Mouse (Mus musculus) heart, adult 9 months (tissue): ENCODE measurements at regions not wholly inside any gene's neighbourhood (a gene's known extent, or its start where the extent isn't known, plus 50 kb on each side); places are given as distances from the start of the nearest gene placed in this dataset.

Experiments
- DNase-seq, 2 experiments: peaks; one replicate each; pipeline ENCODE4 v3.0.0; 2022; ENCODE audit warnings: low spot score in 2 of 2

GRCm38 (mm10) chr4:31493087-31493511, 470.8 kb upstream of the Map3k7 start:
- DNase-seq, result no peak

- DNase-seq, result no peak
Measured at GRCm38 (mm10) chr4:31499888-31500287, 464.0 kb upstream of the Map3k7 start.

GRCm38 (mm10) chr4:31500432-31500831, 463.5 kb upstream of the Map3k7 start:
- DNase-seq, result no peak

GRCm38 (mm10) chr4:31525638-31526207, 438.2 kb upstream of the Map3k7 start:
- DNase-seq, result no peak

- no peak for DNase-seq
Measured at GRCm38 (mm10) chr4:31536811-31537210, 427.1 kb upstream of the Map3k7 start.

- no peak for DNase-seq
Measured at GRCm38 (mm10) chr4:31553780-31554394, 410.0 kb upstream of the Map3k7 start.

GRCm38 (mm10) chr4:31555077-31555476, 408.8 kb upstream of the Map3k7 start:
- DNase-seq, result no peak

GRCm38 (mm10) chr4:31557261-31557660, 406.6 kb upstream of the Map3k7 start:
- no peak for DNase-seq

- DNase-seq, result no peak
Measured at GRCm38 (mm10) chr4:31560305-31560704, 403.6 kb upstream of the Map3k7 start.

- DNase-seq, result no peak
Measured at GRCm38 (mm10) chr4:31561183-31561582, 402.7 kb upstream of the Map3k7 start.

- DNase-seq, result peak in 1 of 2 experiments; percentile 14
Measured at GRCm38 (mm10) chr4:31561823-31562222, 402.1 kb upstream of the Map3k7 start.

- DNase-seq, result peak; percentile 5 to 6
Measured at GRCm38 (mm10) chr4:31566158-31566557, 397.7 kb upstream of the Map3k7 start.

- DNase-seq, result no peak
Measured at GRCm38 (mm10) chr4:31566834-31567233, 397.1 kb upstream of the Map3k7 start.

GRCm38 (mm10) chr4:31569687-31570086, 394.2 kb upstream of the Map3k7 start:
- DNase-seq, result no peak

- no peak for DNase-seq
Measured at GRCm38 (mm10) chr4:31576982-31577579, 386.8 kb upstream of the Map3k7 start.

GRCm38 (mm10) chr4:31583495-31583894, 380.4 kb upstream of the Map3k7 start:
- DNase-seq, result no peak

- no peak for DNase-seq
Measured at GRCm38 (mm10) chr4:31584171-31584570, 379.7 kb upstream of the Map3k7 start.

- no peak for DNase-seq
Measured at GRCm38 (mm10) chr4:31594089-31594488, 369.8 kb upstream of the Map3k7 start.

- no peak for DNase-seq
Measured at GRCm38 (mm10) chr4:31601536-31601935, 362.4 kb upstream of the Map3k7 start.

- DNase-seq, result no peak
Measured at GRCm38 (mm10) chr4:31603776-31604175, 360.1 kb upstream of the Map3k7 start.

GRCm38 (mm10) chr4:31608811-31609210, 355.1 kb upstream of the Map3k7 start:
- DNase-seq, result no peak

- no peak for DNase-seq
Measured at GRCm38 (mm10) chr4:31609559-31609958, 354.3 kb upstream of the Map3k7 start.

GRCm38 (mm10) chr4:31612147-31612824, 351.6 kb upstream of the Map3k7 start:
- DNase-seq, result no peak
